Mouse (Mus musculus) limb, embryonic 13.5 days (tissue): Measurements from ENCODE around the gene Adgrf5. TPM values are rescaled to one million over a fixed set of nuclear protein-coding genes. Genes with fewer than 3 reads are reported as not detected.

Experiments used
- ATAC-seq: fragments of 200-750 bp; cut with Nextera tagmentation; 2 replicates; pipeline ENCODE4 v1.8.0; 2017; ENCODE audit warnings: low read depth, moderate number of reproducible peaks, moderate TSS enrichment; ENCODE audit not compliant: low FRiP score
- H3K27ac ChIP-seq: fragments of 300-500 bp; sonication (generic); 2 replicates; pipeline ENCODE4 v1.5.1; 2015; ENCODE audit warnings: inconsistent platforms, mild to moderate bottlenecking, moderate library complexity
- H3K27me3 ChIP-seq: fragments of 300-500 bp; sonication (generic); 2 replicates; pipeline ENCODE4 v1.6.1; 2015; ENCODE audit warnings: mild to moderate bottlenecking, inconsistent platforms
- H3K36me3 ChIP-seq: fragments of 300-500 bp; sonication (generic); 2 replicates; pipeline ENCODE4 v1.6.1; 2015; ENCODE audit warnings: inconsistent platforms, mild to moderate bottlenecking, moderate library complexity
- H3K4me1 ChIP-seq: fragments of 300-500 bp; sonication (generic); 2 replicates; pipeline ENCODE4 v1.6.1; 2015; ENCODE audit warnings: inconsistent platforms
- H3K4me2 ChIP-seq: fragments of 300-500 bp; sonication (generic); replicated peaks from 2 replicates; pipeline ENCODE4 v1.6.1; 2015; ENCODE audit warnings: inconsistent platforms, mild to moderate bottlenecking, moderate library complexity
- H3K4me3 ChIP-seq: fragments of 300-500 bp; sonication (generic); 2 replicates; pipeline ENCODE4 v1.5.1; 2015; ENCODE audit warnings: moderate library complexity, mild to moderate bottlenecking, inconsistent platforms
- H3K9ac ChIP-seq: fragments of 300-500 bp; sonication (generic); 2 replicates; pipeline ENCODE4 v1.6.1; 2015; ENCODE audit warnings: mild to moderate bottlenecking, inconsistent platforms
- H3K9me3 ChIP-seq: fragments of 300-500 bp; sonication (generic); 2 replicates; pipeline ENCODE4 v1.6.1; 2016; ENCODE audit warnings: inconsistent platforms
- WGBS: fragments of 180-500 bp; shearing (Covaris S2); methylation state at CpG from one replicate; pipeline ENCODE4 v1.1.7; 2015; 5-methylcytosine and 5-hydroxymethylcytosine counted together
- polyA plus RNA-seq: library from polyadenylated mRNA; unstranded; fragments of >200 nt; fragmentation: Nextera tagmentation; extraction: Ambion mirVana; gene quantifications from 2 replicates; pipeline ENCODE4 v1.2.1, GENCODE M21; 2015

The Adgrf5 gene
- polyA plus RNA-seq, 1 experiment from 2014 or later: 11.6 TPM

- no peaks in the 10 kb centered on the region for H3K27me3 ChIP-seq
- ATAC-seq: no peak
- H3K4me3 ChIP-seq: no peak overlapping the region
- no peak overlapping the region for H3K27ac ChIP-seq
- H3K4me2 ChIP-seq: no peak overlapping the region
- no peaks in the 10 kb centered on the region for H3K9me3 ChIP-seq
- 87% methylated on average over 5 of the region's 5 CpGs for WGBS
- H3K36me3 ChIP-seq: no peaks in the 10 kb centered on the region
- no peaks in the 10 kb centered on the region for H3K4me1 ChIP-seq
- H3K9ac ChIP-seq: no peak overlapping the region
Observed at GRCm38 (mm10) chr17:43419204-43419603, 59.0 kb downstream of the Adgrf5 start.

GRCm38 (mm10) chr17:43420381-43420780 is 60.1 kb downstream of the Adgrf5 start:
- no peak overlapping the region for H3K9ac ChIP-seq
- no peaks in the 10 kb centered on the region for H3K36me3 ChIP-seq
- 88% methylated on average over 3 of the region's 3 CpGs for WGBS
- no peak for ATAC-seq
- no peak overlapping the region for H3K4me3 ChIP-seq
- no peak overlapping the region for H3K4me2 ChIP-seq
- no peak overlapping the region for H3K27ac ChIP-seq
- no peaks in the 10 kb centered on the region for H3K27me3 ChIP-seq
- no peaks in the 10 kb centered on the region for H3K9me3 ChIP-seq
- no peaks in the 10 kb centered on the region for H3K4me1 ChIP-seq

- ATAC-seq: no peak
- no peaks in the 10 kb centered on the region for H3K4me1 ChIP-seq
- no peaks in the 10 kb centered on the region for H3K27me3 ChIP-seq
- no peak overlapping the region for H3K4me3 ChIP-seq
- no peak overlapping the region for H3K27ac ChIP-seq
- no peaks in the 10 kb centered on the region for H3K9me3 ChIP-seq
- WGBS: 73% methylated on average over 5 of the region's 5 CpGs
- no peaks in the 10 kb centered on the region for H3K36me3 ChIP-seq
- H3K9ac ChIP-seq: no peak overlapping the region
- H3K4me2 ChIP-seq: no peak overlapping the region
Observed at GRCm38 (mm10) chr17:43423953-43424352, 63.7 kb downstream of the Adgrf5 start.

- ATAC-seq: no peak
- H3K9me3 ChIP-seq: no peaks in the 10 kb centered on the region
- no peaks in the 10 kb centered on the region for H3K4me1 ChIP-seq
- H3K36me3 ChIP-seq: no peaks in the 10 kb centered on the region
- H3K27ac ChIP-seq: no peak overlapping the region
- WGBS: 42% methylated on average over 5 of the region's 5 CpGs
- no peak overlapping the region for H3K4me3 ChIP-seq
- H3K27me3 ChIP-seq: no peaks in the 10 kb centered on the region
- H3K4me2 ChIP-seq: no peak overlapping the region
- no peak overlapping the region for H3K9ac ChIP-seq
Observed at GRCm38 (mm10) chr17:43431692-43432091, 71.4 kb downstream of the Adgrf5 start.

- H3K36me3 ChIP-seq: no peaks in the 10 kb centered on the region
- no peaks in the 10 kb centered on the region for H3K27me3 ChIP-seq
- ATAC-seq: no peak
- 77% methylated on average over 8 of the region's 8 CpGs for WGBS
- H3K4me2 ChIP-seq: no peak overlapping the region
- no peaks in the 10 kb centered on the region for H3K4me1 ChIP-seq
- H3K4me3 ChIP-seq: no peak overlapping the region
- H3K9me3 ChIP-seq: no peaks in the 10 kb centered on the region
- no peak overlapping the region for H3K27ac ChIP-seq
- H3K9ac ChIP-seq: no peak overlapping the region
Observed at GRCm38 (mm10) chr17:43434485-43434884, 74.2 kb downstream of the Adgrf5 start.

GRCm38 (mm10) chr17:43451216-43451615 is 91.0 kb downstream of the Adgrf5 start:
- Histone ChIP-seq H3K9me3 (no peaks in the 10 kb centered on the region), H3K4me2 (no peak overlapping the region), H3K36me3 (no peaks in the 10 kb centered on the region), H3K4me1 (no peaks in the 10 kb centered on the region), H3K9ac (no peak overlapping the region), H3K27ac (no peak overlapping the region), H3K27me3 (no peaks in the 10 kb centered on the region), H3K4me3 (no peak overlapping the region)
- WGBS: 94% methylated on average over 1 of the region's 1 CpGs
- no peak for ATAC-seq

GRCm38 (mm10) chr17:43458598-43458997 is 98.3 kb downstream of the Adgrf5 start:
- no peak overlapping the region for H3K27ac ChIP-seq
- H3K4me1 ChIP-seq: peaks cover 13% of the 10 kb centered on the region
- 11% methylated on average over 9 of the region's 9 CpGs for WGBS
- ATAC-seq: peak; percentile 46; the same call in 1 of the 2 replicates
- H3K4me3 ChIP-seq: no peak overlapping the region
- no peaks in the 10 kb centered on the region for H3K27me3 ChIP-seq
- no peak overlapping the region for H3K9ac ChIP-seq
- H3K4me2 ChIP-seq: no peak overlapping the region; the same call in 1 of the 2 replicates
- no peaks in the 10 kb centered on the region for H3K36me3 ChIP-seq
- no peaks in the 10 kb centered on the region for H3K9me3 ChIP-seq

- H3K36me3 ChIP-seq: no peaks in the 10 kb centered on the region
- no peak overlapping the region for H3K27ac ChIP-seq
- no peaks in the 10 kb centered on the region for H3K9me3 ChIP-seq
- H3K4me1 ChIP-seq: peaks cover 13% of the 10 kb centered on the region
- no peak for ATAC-seq
- WGBS: 65% methylated on average over 12 of the region's 12 CpGs
- no peak overlapping the region for H3K9ac ChIP-seq
- H3K27me3 ChIP-seq: no peaks in the 10 kb centered on the region
- 0 out of 2 replicates have a peak overlapping the region, but pooled peaks have one; percentile 27 for H3K4me2 ChIP-seq
- no peak overlapping the region for H3K4me3 ChIP-seq
Observed at GRCm38 (mm10) chr17:43459737-43460230, 99.5 kb downstream of the Adgrf5 start.

- 34% methylated on average over 19 of the region's 19 CpGs for WGBS
- no peak overlapping the region for H3K9ac ChIP-seq
- H3K27ac ChIP-seq: no peak overlapping the region
Observed at GRCm38 (mm10) chr17:43460245-43461181, 100.3 kb downstream of the Adgrf5 start.

GRCm38 (mm10) chr17:43470039-43470438 is 109.8 kb downstream of the Adgrf5 start:
- H3K27me3 ChIP-seq: no peaks in the 10 kb centered on the region
- H3K4me1 ChIP-seq: no peaks in the 10 kb centered on the region
- 31% methylated on average over 3 of the region's 3 CpGs for WGBS
- H3K36me3 ChIP-seq: no peaks in the 10 kb centered on the region
- no peak overlapping the region for H3K9ac ChIP-seq
- no peak for ATAC-seq
- H3K4me2 ChIP-seq: no peak overlapping the region
- H3K27ac ChIP-seq: no peak overlapping the region
- H3K4me3 ChIP-seq: no peak overlapping the region
- H3K9me3 ChIP-seq: no peaks in the 10 kb centered on the region

More at GRCm38 (mm10) chr17:43460245-43461181, 100.3 kb downstream of the Adgrf5 start:
- Histone ChIP-seq H3K4me3 (no peak overlapping the region), H3K36me3 (no peaks in the 10 kb centered on the region), H3K4me2 (peak overlapping the region; percentile 27; the same call in 1 of the 2 replicates), H3K9me3 (no peaks in the 10 kb centered on the region), H3K4me1 (peaks cover 13% of the 10 kb centered on the region), H3K27me3 (no peaks in the 10 kb centered on the region)
- ATAC-seq: peak; percentile 91

GRCm38 (mm10) chr17:43472558-43472957 is 112.3 kb downstream of the Adgrf5 start:
- no peaks in the 10 kb centered on the region for H3K27me3 ChIP-seq
- no peaks in the 10 kb centered on the region for H3K9me3 ChIP-seq
- 80% methylated on average over 4 of the region's 4 CpGs for WGBS
- no peaks in the 10 kb centered on the region for H3K36me3 ChIP-seq
- no peak overlapping the region for H3K9ac ChIP-seq
- H3K4me3 ChIP-seq: no peak overlapping the region
- H3K4me2 ChIP-seq: no peak overlapping the region
- no peak overlapping the region for H3K27ac ChIP-seq
- ATAC-seq: no peak
- no peaks in the 10 kb centered on the region for H3K4me1 ChIP-seq

- no peak for ATAC-seq
- no peak overlapping the region for H3K27ac ChIP-seq
- H3K36me3 ChIP-seq: no peaks in the 10 kb centered on the region
- no peaks in the 10 kb centered on the region for H3K27me3 ChIP-seq
- no peak overlapping the region for H3K4me2 ChIP-seq
- WGBS: 92% methylated on average over 16 of the region's 16 CpGs
- no peak overlapping the region for H3K9ac ChIP-seq
- no peak overlapping the region for H3K4me3 ChIP-seq
- H3K9me3 ChIP-seq: no peaks in the 10 kb centered on the region
- H3K4me1 ChIP-seq: no peaks in the 10 kb centered on the region
Observed at GRCm38 (mm10) chr17:43474775-43475174, 114.5 kb downstream of the Adgrf5 start.
